Comparison of ENCODE assay signal across 28 mouse cellular contexts in genomic region chr7:118362931-118363330, GRCm38 (mm10).
DNase-seq lines count a peak whose midpoint lies in the region; ATAC-seq and TF ChIP-seq lines count a peak whose summit lies in the region.
"Had no signal": no experiment of that assay in that cellular context is flagged by ENCODE, and none has a peak within 500 bp of the region (broad histone marks: within the 10 kb centered on the region; RNA-seq: fewer than 3 reads in every experiment).

No protein-coding gene starts in this region.

- DNase-seq in kidney, adult 2 months, result no peak
- peak; percentile 21 for DNase-seq in right cerebral cortex, adult 18-20 months
- no peak for DNase-seq in right cerebral cortex, postnatal 14 days
- peak; percentile 57 for DNase-seq in brain, adult 2 months (ENCODE audit: low read depth, low spot score)
- DNase-seq in forebrain, postnatal 0 days, result no peak
- DNase-seq: adrenal gland, postnatal 14 days; cerebellum, adult 11-12 months; cerebellum, adult 8-10 months; cerebellum, postnatal 10 days; cerebellum, postnatal 36 days; embryo, embryonic 11 days; gastrocnemius, postnatal 10 days; gastrocnemius, postnatal 36 days; heart, postnatal 10 days; heart, postnatal 36 days had no signal

- H3K4me2 ChIP-seq in kidney, embryonic 14.5 days (replicated peaks; ENCODE audit: low read depth, low read length), result no peak overlapping the region
- H3K4me2 ChIP-seq in forebrain, postnatal 0 days (ENCODE audit: low read depth), result no peak overlapping the region
- H3K4me2 ChIP-seq: embryonic facial prominence, embryonic 13.5 days; forebrain, embryonic 13.5 days; heart, embryonic 12.5 days; heart, embryonic 15.5 days; hindbrain, embryonic 13.5 days; intestine, embryonic 15.5 days had no signal

- no peak overlapping the region for H3K4me3 ChIP-seq in kidney, embryonic 14.5 days (ENCODE audit: low read length)
- H3K4me3 ChIP-seq in kidney, adult 2 months (ENCODE audit: insufficient read depth, low read depth, low read length), result no peak overlapping the region
- H3K4me3 ChIP-seq in forebrain, postnatal 0 days (ENCODE audit: low read depth, low read length), result no peak overlapping the region
- H3K4me3 ChIP-seq: embryonic facial prominence, embryonic 10.5 days; embryonic facial prominence, embryonic 13.5 days; forebrain, embryonic 10.5 days; forebrain, embryonic 13.5 days; heart, embryonic 12.5 days; heart, embryonic 15.5 days; hindbrain, embryonic 10.5 days; hindbrain, embryonic 13.5 days; intestine, embryonic 15.5 days had no signal

- 0 out of 2 replicates have a peak overlapping the region, but pooled peaks have one; percentile 30 for H3K27ac ChIP-seq in kidney, embryonic 14.5 days (ENCODE audit: low read depth, low read length)
- no peak overlapping the region for H3K27ac ChIP-seq in kidney, adult 2 months (ENCODE audit: insufficient read depth, low read depth, low read length)
- no peak overlapping the region for H3K27ac ChIP-seq in forebrain, postnatal 0 days (ENCODE audit: low read depth, low read length)
- H3K27ac ChIP-seq: embryonic facial prominence, embryonic 10.5 days; embryonic facial prominence, embryonic 13.5 days; forebrain, embryonic 10.5 days; forebrain, embryonic 13.5 days; heart, embryonic 15.5 days; hindbrain, embryonic 10.5 days; hindbrain, embryonic 13.5 days; intestine, embryonic 15.5 days had no signal

- no peak overlapping the region for H3K9ac ChIP-seq in kidney, embryonic 14.5 days (ENCODE audit: low read depth, low read length)
- H3K9ac ChIP-seq in forebrain, postnatal 0 days, result no peak overlapping the region
- H3K9ac ChIP-seq: embryonic facial prominence, embryonic 13.5 days; forebrain, embryonic 13.5 days; heart, embryonic 12.5 days; heart, embryonic 15.5 days; hindbrain, embryonic 13.5 days; intestine, embryonic 15.5 days had no signal

- no peaks in the 10 kb centered on the region for H3K9me3 ChIP-seq in kidney, embryonic 14.5 days (ENCODE audit: control insufficient read depth, low read length)
- no peaks in the 10 kb centered on the region for H3K9me3 ChIP-seq in forebrain, postnatal 0 days (ENCODE audit: low read length)
- H3K9me3 ChIP-seq: embryonic facial prominence, embryonic 10.5 days; embryonic facial prominence, embryonic 13.5 days; forebrain, embryonic 10.5 days; forebrain, embryonic 13.5 days; heart, embryonic 12.5 days; heart, embryonic 15.5 days; hindbrain, embryonic 10.5 days; hindbrain, embryonic 13.5 days; intestine, embryonic 15.5 days had no signal

- 0 out of 2 replicates have a peak, but pooled peaks cover 12% of the 10 kb centered on the region for H3K4me1 ChIP-seq in kidney, embryonic 14.5 days (ENCODE audit: control insufficient read depth, insufficient read depth, low read length)
- H3K4me1 ChIP-seq in kidney, adult 2 months (ENCODE audit: control insufficient read depth, insufficient read depth, low read length), result peaks cover 3% of the 10 kb centered on the region; the same call in 1 of the 2 replicates
- H3K4me1 ChIP-seq in forebrain, postnatal 0 days (ENCODE audit: insufficient read depth), result no peaks in the 10 kb centered on the region
- H3K4me1 ChIP-seq: heart, embryonic 12.5 days; heart, embryonic 15.5 days; intestine, embryonic 15.5 days had no signal

- 65% methylated on average over 1 of the region's 1 CpGs for WGBS in kidney, embryonic 14.5 days
- 56% methylated on average over 1 of the region's 1 CpGs for WGBS in kidney, adult 2 months
- WGBS in forebrain, postnatal 0 days, result 88% methylated on average over 1 of the region's 1 CpGs

- no peaks in the 10 kb centered on the region for H3K36me3 ChIP-seq in kidney, embryonic 14.5 days (ENCODE audit: control insufficient read depth, insufficient read depth, low read length)
- H3K36me3 ChIP-seq in kidney, adult 2 months (ENCODE audit: control insufficient read depth, insufficient read depth, low read length), result no peaks in the 10 kb centered on the region
- H3K36me3 ChIP-seq in forebrain, postnatal 0 days (ENCODE audit: insufficient read depth), result no peaks in the 10 kb centered on the region
- H3K36me3 ChIP-seq: embryonic facial prominence, embryonic 10.5 days; embryonic facial prominence, embryonic 13.5 days; forebrain, embryonic 10.5 days; heart, embryonic 12.5 days; heart, embryonic 15.5 days; hindbrain, embryonic 10.5 days; hindbrain, embryonic 13.5 days; intestine, embryonic 15.5 days had no signal

- ATAC-seq in kidney, embryonic 14.5 days (ENCODE audit: low FRiP score, low TSS enrichment), result no peak
- ATAC-seq in forebrain, postnatal 0 days, result no peak
- ATAC-seq: CD4-positive, CD25-positive, alpha-beta regulatory T cell, adult 4 months; forebrain, embryonic 13.5 days; forebrain, embryonic 16.5 days; hindbrain, embryonic 16.5 days; intestine, embryonic 15.5 days had no signal

- H3K27me3 ChIP-seq in kidney, embryonic 14.5 days (ENCODE audit: control insufficient read depth, insufficient read depth, low read length), result no peaks in the 10 kb centered on the region
- H3K27me3 ChIP-seq in kidney, adult 2 months (replicated peaks; ENCODE audit: control insufficient read depth, insufficient read depth, low read length), result no peaks in the 10 kb centered on the region
- no peaks in the 10 kb centered on the region for H3K27me3 ChIP-seq in forebrain, postnatal 0 days (ENCODE audit: insufficient read depth, low read length)
- H3K27me3 ChIP-seq: embryonic facial prominence, embryonic 13.5 days; forebrain, embryonic 13.5 days; heart, embryonic 12.5 days; hindbrain, embryonic 13.5 days; intestine, embryonic 15.5 days had no signal

- TF ChIP-seq POLR2A in kidney, adult 2 months (IDR thresholded peaks at IDR 0.05; ENCODE audit: low read depth, low read length), result no peak

- no peak for TF ChIP-seq CTCF in kidney, adult 2 months (conservative IDR thresholded peaks at IDR 0.05; ENCODE audit: insufficient read depth, insufficient read length, low read depth, low read length)
- no peak for TF ChIP-seq CTCF in forebrain, postnatal 0 days (IDR thresholded peaks at IDR 0.05; ENCODE audit: low read depth)

Comparison
In these comparisons a context has a peak if more than half of its experiments do, and no peak if none do; other contexts are left out.
1. DNase-seq: peak in right cerebral cortex, adult 18-20 months (single experiment) and brain, adult 2 months (single experiment); none in kidney, adult 2 months (single experiment), right cerebral cortex, postnatal 14 days (single experiment) and forebrain, postnatal 0 days (single experiment).